Mouse (Mus musculus) frontal cortex, adult 2 months (tissue): ENCODE results near the gene Prph2. TPM values are rescaled to one million over a fixed set of nuclear protein-coding genes. Genes with fewer than 3 reads are reported as not detected.

Experiments used
- DNase-seq, 2 experiments: peaks; one replicate each; pipeline ENCODE4 v3.0.0; 2022; ENCODE audit warnings: low spot score in 1 of 2; ENCODE audit errors: extremely low spot score in 1 of 2
- polyA plus RNA-seq: library from polyadenylated mRNA; depleted of rRNA; stranded (reverse); fragments of >200 nt; gene quantifications from 2 replicates; pipeline ENCODE4 v1.2.3, GENCODE M21; 2012

Gene Prph2
- polyA plus RNA-seq, 1 experiment = not detected

DNA sequence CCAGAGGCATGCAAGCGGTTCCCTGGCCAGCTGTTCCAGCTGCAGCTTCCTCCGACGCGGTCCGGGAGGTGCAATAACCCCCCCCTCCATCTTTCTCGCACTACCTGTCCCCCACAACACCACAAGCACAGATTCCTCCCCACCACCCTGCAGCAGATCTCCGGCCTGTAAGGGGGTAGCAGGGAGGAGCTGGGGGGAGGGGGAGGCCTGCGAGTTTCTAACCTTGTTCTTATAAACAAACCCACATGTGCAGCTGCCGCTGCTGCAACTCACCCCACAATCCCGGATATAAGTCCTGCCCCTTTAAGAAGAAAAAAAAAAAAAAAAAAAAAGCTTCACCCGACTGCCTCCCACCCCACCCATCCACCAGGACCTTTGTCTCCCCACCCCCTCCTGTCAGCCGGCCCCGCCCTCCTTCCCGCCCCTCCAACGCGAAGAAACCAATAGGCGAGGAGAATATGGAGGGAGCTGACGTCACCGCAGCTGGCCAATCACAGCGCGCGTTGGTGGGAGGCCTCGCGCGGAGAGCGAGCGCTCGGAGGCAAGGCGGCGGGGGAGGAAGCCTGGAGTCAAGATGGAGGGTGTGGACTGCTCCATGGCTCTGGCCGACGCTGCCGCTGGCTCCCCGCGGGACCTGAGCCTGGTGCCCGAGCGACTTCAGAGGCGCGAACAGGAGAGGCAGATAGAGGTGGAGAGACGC is 20.0 kb upstream of the Prph2 start, which contains the start of gene Tbcc:
Gene Tbcc (plus strand): TSS at position 569 of the 700 bp plus-strand sequence.
- DNase-seq = peak; percentile 95 to 98

DNA sequence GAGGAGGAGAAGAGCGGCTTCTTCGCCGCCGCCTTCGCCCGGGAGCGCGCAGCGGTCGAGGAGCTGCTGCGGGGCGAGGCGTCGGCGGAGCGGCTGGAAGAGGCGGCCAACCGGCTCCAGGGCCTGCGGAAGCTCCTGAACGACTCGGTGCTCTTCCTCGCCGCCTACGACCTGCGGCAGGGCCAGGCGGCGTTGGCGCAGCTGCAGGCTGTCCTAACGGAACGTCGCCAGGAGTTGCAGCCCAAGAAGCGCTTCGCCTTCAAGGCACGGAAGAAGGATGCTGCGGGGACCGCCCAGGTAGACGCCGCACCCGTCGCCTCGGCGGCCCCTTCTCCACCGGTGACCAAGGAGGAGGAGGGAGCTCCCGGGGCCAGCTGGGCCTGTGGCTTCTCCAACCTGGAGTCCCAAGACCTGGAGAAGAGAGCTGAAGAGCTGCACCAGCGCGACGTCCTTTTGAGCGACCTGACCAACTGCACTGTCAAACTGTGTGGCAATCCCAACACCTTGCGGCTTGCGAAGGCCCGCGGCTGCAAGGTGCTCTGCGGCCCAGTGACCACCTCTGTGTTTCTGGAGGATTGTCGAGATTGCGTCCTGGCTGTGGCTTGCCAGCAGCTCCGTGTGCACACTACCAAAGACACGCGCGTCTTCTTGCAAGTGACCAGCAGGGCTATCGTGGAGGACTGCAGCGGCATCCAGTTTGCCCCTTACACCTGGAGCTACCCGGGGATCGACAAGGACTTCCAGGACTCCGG is 19.2 kb upstream of the Prph2 start:
- peak in 1 of 2 experiments; percentile 58 for DNase-seq

- DNase-seq = no peak
Measured at GRCm38 (mm10) chr17:46895426-46895825, 14.8 kb upstream of the Prph2 start.

- DNase-seq = no peak
Measured at GRCm38 (mm10) chr17:46897221-46897950, 12.9 kb upstream of the Prph2 start.

DNA sequence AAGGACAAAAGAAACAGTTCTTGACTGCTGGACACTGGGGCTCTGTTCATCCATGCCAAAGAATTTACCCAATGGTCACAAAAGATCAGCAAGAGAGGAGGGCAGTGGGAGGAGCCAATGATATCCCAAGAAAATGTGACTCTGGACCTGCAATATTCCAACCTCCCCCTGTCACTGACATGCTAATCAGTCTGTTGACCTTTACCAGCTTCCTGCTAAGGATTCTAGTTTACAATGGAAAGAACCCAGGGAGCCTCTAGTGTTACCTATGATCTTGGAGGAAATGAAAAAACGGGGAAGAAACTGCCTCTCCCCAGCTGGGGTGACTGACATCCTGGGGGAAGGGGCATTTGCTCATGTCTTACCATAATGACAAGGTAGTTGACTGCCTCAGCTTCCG is 9.3 kb upstream of the Prph2 start:
- DNase-seq = no peak

DNA sequence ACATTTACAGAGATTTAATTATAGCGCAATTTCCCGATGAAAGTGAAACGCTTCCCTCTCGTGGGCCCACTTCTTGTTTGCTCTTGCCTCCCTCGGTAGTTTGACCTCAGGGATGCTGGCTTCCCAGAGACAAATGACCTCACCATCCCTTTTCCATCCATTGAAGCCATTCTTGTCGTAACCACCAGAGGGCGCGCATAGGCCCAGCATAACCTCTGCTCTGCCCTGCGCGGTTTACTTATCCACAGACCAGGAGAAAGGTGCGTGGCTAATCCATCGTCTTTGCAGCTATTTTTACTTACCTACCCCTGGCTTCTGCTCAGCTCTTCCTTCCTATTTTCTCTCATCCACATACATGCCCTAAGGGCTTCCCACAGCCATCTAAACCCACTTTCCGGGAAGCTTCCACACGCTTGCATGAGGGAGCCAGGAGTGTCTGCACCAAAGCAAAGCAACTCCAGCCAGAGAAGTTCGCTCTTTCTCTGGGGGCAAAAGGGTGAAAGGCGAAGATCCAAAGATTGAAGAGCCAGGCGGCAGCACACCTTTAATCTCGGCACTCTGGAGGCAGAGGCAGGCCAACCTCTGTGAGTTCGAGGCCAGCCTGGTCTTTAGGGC is 6.3 kb upstream of the Prph2 start:
- DNase-seq = peak; percentile 52 to 87

GRCm38 (mm10) chr17:46912331-46912730 is 2.1 kb downstream of the Prph2 start:
- no peak for DNase-seq

DNA sequence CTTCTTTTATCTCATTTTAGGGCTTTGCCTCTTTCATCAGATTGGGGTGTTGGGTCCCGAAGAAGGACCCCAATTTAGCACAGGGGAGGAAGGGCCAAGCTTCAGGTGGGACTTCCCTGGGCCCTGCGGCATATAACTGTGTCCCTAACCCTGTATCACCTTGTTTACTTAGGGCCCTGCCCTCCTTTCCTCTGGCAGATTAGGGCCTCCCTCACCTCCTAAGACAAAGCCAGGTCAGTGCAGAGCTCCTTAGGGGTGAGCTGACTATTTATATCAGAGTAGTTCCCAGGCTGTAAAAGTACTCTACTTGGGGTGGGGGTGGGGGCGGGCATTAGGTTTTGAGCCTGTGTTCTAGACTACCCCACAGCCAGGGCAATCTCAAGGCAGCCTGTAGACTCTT is 4.9 kb downstream of the Prph2 start:
- no peak for DNase-seq

DNA sequence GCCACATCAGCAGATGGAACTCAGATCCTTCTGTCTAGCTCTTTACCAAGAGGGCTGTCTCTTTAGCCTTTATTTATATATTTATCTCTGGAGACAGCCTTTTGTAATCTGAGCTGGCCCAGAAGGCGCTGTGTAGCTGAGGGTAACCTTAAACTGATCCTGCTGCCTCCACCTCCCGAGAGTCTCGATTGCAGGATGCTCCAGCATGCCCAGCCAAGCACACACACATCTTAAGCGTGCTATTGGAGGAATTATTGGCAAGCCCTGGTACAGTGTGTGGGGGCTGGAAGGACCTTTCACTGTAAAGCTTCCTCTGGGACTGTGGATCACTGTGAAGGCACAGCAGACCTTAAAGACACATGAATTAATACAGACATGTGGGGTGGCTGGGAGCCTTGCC is 8.7 kb downstream of the Prph2 start:
- no peak for DNase-seq

- no peak for DNase-seq
Measured at GRCm38 (mm10) chr17:46920855-46921254, 10.6 kb downstream of the Prph2 start.

- no peak for DNase-seq
Measured at GRCm38 (mm10) chr17:46926192-46926591, 15.9 kb downstream of the Prph2 start.

GRCm38 (mm10) chr17:46926941-46927340 is 16.7 kb downstream of the Prph2 start:
- no peak for DNase-seq

GRCm38 (mm10) chr17:46927781-46928180 is 17.5 kb downstream of the Prph2 start:
- DNase-seq = peak; percentile 43 to 71

DNA sequence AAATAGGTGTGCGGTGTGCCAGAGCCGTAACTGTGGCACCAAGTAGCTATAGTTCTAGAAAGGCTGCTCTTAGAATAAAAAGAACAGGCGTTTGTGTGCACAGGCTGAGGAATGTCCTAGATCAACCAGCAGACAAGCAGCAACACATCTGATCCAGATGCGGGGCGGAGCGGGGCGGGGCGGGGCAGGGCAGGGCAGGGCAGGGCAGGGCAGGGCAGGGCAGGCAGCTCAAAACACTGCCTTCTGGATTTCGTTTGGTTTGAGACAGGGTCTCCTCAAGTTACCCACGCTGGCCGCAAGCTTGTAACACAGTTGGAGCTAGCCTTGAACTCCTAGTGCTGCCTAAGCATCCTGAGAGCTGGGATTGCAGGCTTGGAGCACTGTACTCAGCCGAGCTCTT is 19.0 kb downstream of the Prph2 start:
- DNase-seq = no peak

- DNase-seq = no peak
Measured at GRCm38 (mm10) chr17:46929897-46930296, 19.6 kb downstream of the Prph2 start.

DNA sequence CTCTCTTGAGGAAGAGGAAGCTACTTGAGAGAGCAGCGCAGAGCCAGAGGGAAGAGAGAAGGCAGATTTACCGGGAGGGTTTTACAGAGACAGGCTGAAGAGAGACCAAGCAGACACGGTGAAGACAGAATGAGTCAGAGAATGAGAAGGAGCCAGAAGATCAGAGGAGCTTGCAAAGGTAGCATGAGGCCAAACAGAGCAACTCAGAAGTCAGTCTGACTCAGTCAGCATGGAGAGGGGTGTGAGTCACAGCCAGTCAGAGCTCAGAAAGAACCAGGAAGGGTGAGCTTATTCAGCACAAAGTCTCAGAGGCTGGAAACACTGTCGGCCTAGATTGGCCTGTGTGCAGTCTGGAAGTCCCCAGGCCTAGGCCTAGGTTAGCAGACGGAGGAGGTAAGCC is 22.7 kb downstream of the Prph2 start:
- peak; percentile 46 to 71 for DNase-seq

GRCm38 (mm10) chr17:46933557-46934348 is 23.5 kb downstream of the Prph2 start:
- DNase-seq = peak in 1 of 2 experiments; percentile 75

DNA sequence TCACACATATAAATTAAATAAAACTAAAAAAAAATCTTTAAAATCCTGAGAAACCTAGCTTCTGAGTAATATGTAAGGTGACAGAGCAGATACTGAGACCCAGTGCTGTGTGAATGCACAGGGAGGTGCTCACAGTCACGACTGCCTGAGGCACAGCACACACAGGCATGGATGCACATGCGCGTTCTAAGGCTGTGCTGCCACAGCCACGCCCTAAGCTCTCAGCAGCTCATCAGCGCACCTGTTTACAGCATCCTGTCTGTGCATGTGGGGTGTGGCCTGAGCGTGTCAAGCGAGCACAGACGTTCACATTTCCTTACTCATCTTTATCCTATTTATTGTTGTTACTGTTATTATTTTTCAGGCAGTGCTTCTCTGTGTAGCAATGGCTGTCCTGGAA is 30.2 kb downstream of the Prph2 start:
- DNase-seq = no peak

GRCm38 (mm10) chr17:46942421-46942820 is 32.2 kb downstream of the Prph2 start:
- no peak for DNase-seq

DNA sequence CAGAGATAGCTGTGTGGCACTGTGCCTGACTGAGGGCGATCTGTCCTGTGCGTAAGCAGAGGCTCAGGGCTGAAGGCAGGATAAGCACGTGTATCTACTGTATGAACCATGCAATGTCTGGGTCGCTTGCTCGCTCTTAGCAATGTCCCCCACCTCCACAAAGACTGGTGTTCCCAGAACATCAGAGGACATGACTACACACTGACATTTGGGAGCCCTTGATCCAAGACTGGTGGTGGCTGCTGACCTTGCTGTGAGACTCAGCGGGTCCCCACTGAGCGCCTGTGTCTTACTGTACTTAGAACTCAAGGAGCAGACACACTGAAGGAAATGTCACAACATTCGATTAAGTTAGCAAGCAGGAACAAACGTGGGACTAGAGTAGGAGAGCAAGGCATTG is 36.0 kb downstream of the Prph2 start:
- DNase-seq = no peak
